Mouse (Mus musculus): ENCODE measurements at regions not wholly inside any gene's neighbourhood (a gene's known extent, or its start where the extent isn't known, plus 50 kb on each side); places are given as distances from the start of the nearest gene placed in this dataset.

- no peak for TF ChIP-seq POLR2AphosphoS5 (IDR thresholded peaks at IDR 0.05; ENCODE audit: insufficient replicate concordance, low read depth, low read length)
- TF ChIP-seq CTCF (IDR thresholded peaks at IDR 0.05; ENCODE audit: low read depth, low read length): no peak
- TF ChIP-seq TAL1 (conservative IDR thresholded peaks at IDR 0.05; ENCODE audit: low read depth, low read length): no peak
- no peak for TF ChIP-seq GATA1 (IDR thresholded peaks at IDR 0.05; ENCODE audit: borderline replicate concordance, low read length)
- no peak for TF ChIP-seq GATA2 (IDR thresholded peaks at IDR 0.05; ENCODE audit: borderline replicate concordance, low read depth, low read length)
Observed at GRCm38 (mm10) chr15:97619764-97620163, 85.9 kb downstream of the Rpap3 start.
